Mouse (Mus musculus) lung, embryonic 16.5 days (tissue): ENCODE measurements around the gene Utp11. TPM values are rescaled to one million over a fixed set of nuclear protein-coding genes. Genes with fewer than 3 reads are reported as not detected.

Experiments used
- microRNA counts: library from miRNA; unstranded; fragments of <30 nt; microRNA quantifications from one replicate; lab custom pipeline; 2016
- microRNA-seq: library from miRNA; unstranded; fragments of <30 nt; microRNA quantifications from one replicate; pipeline ENCODE4, GENCODE M21; 2016
- polyA plus RNA-seq: library from polyadenylated mRNA; unstranded; fragments of >200 nt; fragmentation: Nextera tagmentation; extraction: Ambion mirVana; gene quantifications from 2 replicates; pipeline ENCODE4 v1.2.1, GENCODE M21; 2015

The Utp11 gene
- polyA plus RNA-seq, 1 experiment from 2014 or later, result 59.5 TPM

MicroRNAs encoded within 50 kb of the gene (microRNA counts, 519-probe panel; counts per million panel counts)
- microRNA mmu-miR-697 (lab: Ali Mortazavi, UCI), result not detected

Small RNAs within 50 kb of the gene (microRNA-seq; reads per million reads assigned to microRNA genes)
- gene Gm24721 (not detected), gene Mir697 (not detected)

Other genes with a start within 250 kb of the Utp11 start
- gene 3100002H09Rik, start 82.8 kb downstream of the Utp11 start, polyA plus RNA-seq, result not detected in 2 replicates
- 0.06 and 0.13 TPM in 2 replicates for gene Pou3f1, start 36.8 kb downstream of the Utp11 start, polyA plus RNA-seq
- 6.6 and 8.0 TPM in 2 replicates for gene Fhl3, start 7.1 kb upstream of the Utp11 start, polyA plus RNA-seq
- 122 and 134 TPM in 2 replicates for gene Sf3a3, start 21.2 kb upstream of the Utp11 start, polyA plus RNA-seq
- 36.0 and 40.3 TPM in 2 replicates for gene Inpp5b, start 48.2 kb upstream of the Utp11 start, polyA plus RNA-seq
- gene Mtf1, start 108.5 kb upstream of the Utp11 start, polyA plus RNA-seq, result 12.6 and 12.8 TPM in 2 replicates
- 23.9 and 27.5 TPM in 2 replicates for gene Yrdc, start 157.1 kb upstream of the Utp11 start, polyA plus RNA-seq
- 45.6 TPM in 2 replicates for gene 1110065P20Rik, start 157.6 kb upstream of the Utp11 start, polyA plus RNA-seq
- 0.18 and 0.33 TPM in 2 replicates for gene Maneal, start 168.6 kb upstream of the Utp11 start, polyA plus RNA-seq
- not detected in 2 replicates for gene Epha10, start 187.3 kb upstream of the Utp11 start, polyA plus RNA-seq
- gene 9930104L06Rik, start 243.4 kb upstream of the Utp11 start, polyA plus RNA-seq, result 11.1 and 13.1 TPM in 2 replicates
- gene Cdca8, start 245.7 kb upstream of the Utp11 start, polyA plus RNA-seq, result 150 and 151 TPM in 2 replicates